ENCODE assay signal across 8 mouse cellular contexts in genomic region chr9:113931375-113932099, GRCm38 (mm10). TPM values are rescaled to one million over a fixed set of nuclear protein-coding genes. Genes with fewer than 3 reads are reported as not detected.
A peak's percentile ranks its signal among the peaks of the same experiment; 100 is the strongest.
DNase-seq lines count a peak whose midpoint lies in the region; ATAC-seq and TF ChIP-seq lines count a peak whose summit lies in the region.

No protein-coding gene starts in this region.

- peak overlapping the region; percentile 99 for H3K4me3 ChIP-seq in embryonic facial prominence, embryonic 13.5 days
- H3K4me3 ChIP-seq in heart, embryonic 14.5 days (ENCODE audit: control insufficient read depth in 1 of 2, insufficient read depth in 1 of 2, low read depth in 1 of 2, low read length in 2 of 2): peak overlapping the region; percentile 89 to 99
- H3K4me3 ChIP-seq in kidney, postnatal 0 days (replicated peaks; ENCODE audit: low read depth, low read length): peak overlapping the region; percentile 94

- H3K4me1 ChIP-seq in embryonic facial prominence, embryonic 13.5 days: peaks cover 28% of the 10 kb centered on the region
- peaks cover 7 to 30% of the 10 kb centered on the region in 2 experiments for H3K4me1 ChIP-seq in heart, embryonic 14.5 days (ENCODE audit: control insufficient read depth in 2 of 2, insufficient read depth in 2 of 2, low read length in 2 of 2)
- H3K4me1 ChIP-seq in kidney, postnatal 0 days (replicated peaks; ENCODE audit: insufficient read depth, low read length): peaks cover 16% of the 10 kb centered on the region; the same call in 1 of the 2 replicates

- H3K36me3 ChIP-seq in embryonic facial prominence, embryonic 13.5 days: no peaks in the 10 kb centered on the region
- no peaks in the 10 kb centered on the region for H3K36me3 ChIP-seq in heart, embryonic 14.5 days (ENCODE audit: control insufficient read depth, insufficient read depth, low read length)
- no peaks in the 10 kb centered on the region for H3K36me3 ChIP-seq in kidney, postnatal 0 days (ENCODE audit: insufficient read depth, low read length)

- WGBS in embryonic facial prominence, embryonic 13.5 days: under 1% methylated on average over 66 of the region's 91 CpGs
- WGBS in heart, embryonic 14.5 days: 1% methylated on average over 51 of the region's 91 CpGs
- 2% methylated on average over 62 of the region's 91 CpGs for WGBS in kidney, postnatal 0 days

- H3K9me3 ChIP-seq in embryonic facial prominence, embryonic 13.5 days: no peaks in the 10 kb centered on the region
- no peaks in the 10 kb centered on the region for H3K9me3 ChIP-seq in heart, embryonic 14.5 days (ENCODE audit: control insufficient read depth, low read length)
- no peaks in the 10 kb centered on the region for H3K9me3 ChIP-seq in kidney, postnatal 0 days (replicated peaks; ENCODE audit: low read length)

- H3K27me3 ChIP-seq in embryonic facial prominence, embryonic 13.5 days: no peaks in the 10 kb centered on the region
- H3K27me3 ChIP-seq in heart, embryonic 14.5 days (ENCODE audit: control insufficient read depth, insufficient read depth, low read length): no peaks in the 10 kb centered on the region
- H3K27me3 ChIP-seq in kidney, postnatal 0 days (ENCODE audit: insufficient read depth, low read length): no peaks in the 10 kb centered on the region

- DNase-seq in CD4-positive helper T cell, adult 2 months (ENCODE audit: low read depth, low spot score): peak; percentile 53
- DNase-seq in adrenal gland, adult 18-20 months (ENCODE audit: low spot score in 2 of 2): peak; percentile 37 to 53
- peak; percentile 71 for DNase-seq in kidney, postnatal 0 days (ENCODE audit: low spot score)
- peak; percentile 46 to 48 for DNase-seq in lung, postnatal 4 days
- peak; percentile 26 for DNase-seq in right cerebral cortex, postnatal 4 days
- DNase-seq in c-Kit-positive CD71-positive TER-119-positive erythroid progenitor cells, embryonic 14.5 days (ENCODE audit: low spot score): no peak

- no peak for TF ChIP-seq CTCF in kidney, postnatal 0 days (IDR thresholded peaks at IDR 0.05; ENCODE audit: low read depth)

- ATAC-seq in embryonic facial prominence, embryonic 13.5 days (ENCODE audit: insufficient number of reproducible peaks, insufficient read depth, low FRiP score, low TSS enrichment, low read depth): no peak
- ATAC-seq in heart, embryonic 14.5 days (ENCODE audit: insufficient number of reproducible peaks, insufficient read depth, low FRiP score, low read depth): peak; percentile 19
- ATAC-seq in kidney, postnatal 0 days (replicated peaks; ENCODE audit: low FRiP score, low read depth): peak; percentile 18

- H3K9ac ChIP-seq in embryonic facial prominence, embryonic 13.5 days: peak overlapping the region; percentile 95
- peak overlapping the region; percentile 91 for H3K9ac ChIP-seq in heart, embryonic 14.5 days (ENCODE audit: low read length)
- peak overlapping the region; percentile 98 for H3K9ac ChIP-seq in kidney, postnatal 0 days (ENCODE audit: low read depth, low read length)

- H3K27ac ChIP-seq in embryonic facial prominence, embryonic 13.5 days: peak overlapping the region; percentile 89
- peak overlapping the region; percentile 82 to 85 for H3K27ac ChIP-seq in heart, embryonic 14.5 days (replicated peaks in 1 of 2; ENCODE audit: control insufficient read depth in 1 of 2, insufficient read depth in 1 of 2, low read depth in 2 of 2, low read length in 2 of 2)
- H3K27ac ChIP-seq in kidney, postnatal 0 days: peak overlapping the region; percentile 97

- peak overlapping the region; percentile 90 for H3K4me2 ChIP-seq in embryonic facial prominence, embryonic 13.5 days
- peak overlapping the region; percentile 74 for H3K4me2 ChIP-seq in heart, embryonic 14.5 days (ENCODE audit: low read length)
- peak overlapping the region; percentile 86 for H3K4me2 ChIP-seq in kidney, postnatal 0 days (ENCODE audit: low read length)

RNA-seq across cellular contexts. Expression of gene Ubp1, which starts 0.8 kb away (rescaled TPM):
- 10 to 100 TPM; 47.0 to 65.1 TPM for total RNA-seq in adrenal gland, adult 18-20 months (2021)
- 38.4 and 41.9 TPM in 2 replicates for polyA plus RNA-seq in embryonic facial prominence, embryonic 13.5 days (2015; fragmentation: Nextera tagmentation; extraction: Ambion mirVana)
- 25.9 and 27.6 TPM in 2 replicates for polyA plus RNA-seq in heart, embryonic 14.5 days (2014; fragmentation: Nextera tagmentation; extraction: Ambion mirVana)
- polyA plus RNA-seq in kidney, postnatal 0 days (2015; fragmentation: Nextera tagmentation; extraction: Ambion mirVana): 23.7 and 26.1 TPM in 2 replicates
